Mouse (Mus musculus) lung, embryonic 16.5 days (tissue): ENCODE measurements around the gene Hmbs. TPM values are rescaled to one million over a fixed set of nuclear protein-coding genes. Genes with fewer than 3 reads are reported as not detected.
"Not testable (repeated sequence)": the region's sequence is repeated elsewhere in the genome, so short reads cannot be mapped to it uniquely, and the experiment has no call there.

Source experiments
- ATAC-seq: fragments of 200-750 bp; cut with Nextera tagmentation; 2 replicates; pipeline ENCODE4 v1.8.0; 2017; ENCODE audit warnings: low read depth, mild to moderate bottlenecking, moderate library complexity
- H3K27ac ChIP-seq: fragments of 300-500 bp; sonication (generic); 2 replicates; pipeline ENCODE4 v1.5.1; 2014; ENCODE audit warnings: mild to moderate bottlenecking, control low read depth, low read length
- H3K27me3 ChIP-seq: fragments of 300-500 bp; sonication (generic); 2 replicates; pipeline ENCODE4 v1.6.1; 2014; ENCODE audit warnings: low read depth, low read length, mixed read lengths; ENCODE audit not compliant: control insufficient read depth, insufficient read depth
- H3K36me3 ChIP-seq: fragments of 300-500 bp; sonication (generic); 2 replicates; pipeline ENCODE4 v1.6.1; 2014; ENCODE audit warnings: low read length; ENCODE audit not compliant: control insufficient read depth, insufficient read depth
- H3K4me1 ChIP-seq: fragments of 300-500 bp; sonication (generic); replicated peaks from 2 replicates; pipeline ENCODE4 v1.6.1; 2014; ENCODE audit warnings: low read length, mixed read lengths; ENCODE audit not compliant: control insufficient read depth, insufficient read depth
- H3K4me2 ChIP-seq: fragments of 300-500 bp; sonication (generic); 2 replicates; pipeline ENCODE4 v1.6.1; 2014; ENCODE audit warnings: low read depth, low read length, control low read depth
- H3K4me3 ChIP-seq: fragments of 300-500 bp; sonication (generic); 2 replicates; pipeline ENCODE4 v1.5.1; 2014; ENCODE audit warnings: mild to moderate bottlenecking, low read length, control low read depth
- H3K9ac ChIP-seq: fragments of 300-500 bp; sonication (generic); 2 replicates; pipeline ENCODE4 v1.6.1; 2014; ENCODE audit warnings: low read length, control low read depth
- H3K9me3 ChIP-seq: fragments of 300-500 bp; sonication (generic); 2 replicates; pipeline ENCODE4 v1.6.1; 2016; ENCODE audit warnings: low read length; ENCODE audit not compliant: control insufficient read depth
- WGBS: fragments of 180-500 bp; shearing (Covaris S2); extraction: QIAGEN DNeasy Blood & Tissue Kit; methylation state at CpG from one replicate; pipeline ENCODE4 v1.1.7; 2014; 5-methylcytosine and 5-hydroxymethylcytosine counted together
- polyA plus RNA-seq: library from polyadenylated mRNA; unstranded; fragments of >200 nt; fragmentation: Nextera tagmentation; extraction: Ambion mirVana; gene quantifications from 2 replicates; pipeline ENCODE4 v1.2.1, GENCODE M21; 2015

Hmbs gene
- polyA plus RNA-seq, 1 experiment from 2014 or later: 110 TPM

DNA sequence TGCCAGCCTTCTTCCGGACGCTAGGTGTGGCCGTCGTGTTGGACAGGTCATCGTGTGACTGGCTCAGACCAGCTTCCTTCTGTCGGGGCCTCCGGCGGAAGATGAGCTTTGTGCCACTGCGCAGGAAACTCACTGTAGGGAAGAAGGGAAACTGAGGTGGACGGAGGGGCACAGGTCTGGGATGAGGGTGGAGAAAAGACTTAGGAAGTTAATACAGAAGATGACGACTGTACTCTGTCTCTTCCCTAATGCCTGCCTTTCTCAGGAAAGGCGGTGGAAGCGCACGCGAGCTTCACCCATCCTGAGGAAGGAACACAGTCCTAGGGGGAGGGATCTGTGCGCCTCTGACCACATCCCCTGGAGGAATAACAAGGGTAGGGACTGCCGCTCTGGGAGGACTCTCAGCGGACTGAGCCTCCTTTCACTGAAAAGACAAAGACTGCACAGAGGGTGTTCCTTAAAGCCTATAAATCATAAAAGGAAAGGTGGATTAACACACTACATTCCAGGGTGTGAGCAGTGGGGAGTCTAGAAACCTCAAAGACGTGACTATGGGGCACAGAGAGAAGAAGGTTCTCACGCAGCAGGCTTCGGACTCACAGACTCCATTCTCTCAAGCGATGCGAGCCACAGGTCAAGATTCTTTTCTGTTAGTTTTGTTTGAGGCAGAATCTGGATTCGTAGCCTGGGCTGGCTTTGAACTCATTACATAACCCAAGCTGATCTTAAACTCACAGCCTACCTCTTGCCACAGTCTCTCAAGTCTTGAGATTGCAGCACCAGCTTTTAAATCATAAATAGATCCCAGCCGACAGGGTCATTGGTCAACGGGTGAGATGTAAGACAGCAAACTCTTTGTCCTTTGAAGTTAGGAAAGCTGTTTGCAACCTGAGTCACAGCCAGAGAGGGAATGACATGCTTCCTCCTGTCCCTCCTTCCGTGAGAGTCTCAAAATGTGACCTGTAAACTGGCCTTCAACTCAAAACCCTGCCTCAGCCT, 32.6 kb downstream of the Hmbs start:
- peak; percentile 81 for ATAC-seq
- 17% methylated on average over 27 of the region's 27 CpGs for WGBS
- peaks cover 10% of the 10 kb centered on the region; the same call in 1 of the 2 replicates for H3K36me3 ChIP-seq
- H3K4me1 ChIP-seq: no peaks in the 10 kb centered on the region
- H3K27me3 ChIP-seq: no peaks in the 10 kb centered on the region
- peak overlapping the region; percentile 27 for H3K4me2 ChIP-seq
- no peaks in the 10 kb centered on the region for H3K9me3 ChIP-seq
- peak overlapping the region; percentile 5; the same call in 1 of the 2 replicates for H3K9ac ChIP-seq
- H3K4me3 ChIP-seq: peak overlapping the region; percentile 6; the same call in 1 of the 2 replicates
- peak overlapping the region; percentile 67 for H3K27ac ChIP-seq

DNA sequence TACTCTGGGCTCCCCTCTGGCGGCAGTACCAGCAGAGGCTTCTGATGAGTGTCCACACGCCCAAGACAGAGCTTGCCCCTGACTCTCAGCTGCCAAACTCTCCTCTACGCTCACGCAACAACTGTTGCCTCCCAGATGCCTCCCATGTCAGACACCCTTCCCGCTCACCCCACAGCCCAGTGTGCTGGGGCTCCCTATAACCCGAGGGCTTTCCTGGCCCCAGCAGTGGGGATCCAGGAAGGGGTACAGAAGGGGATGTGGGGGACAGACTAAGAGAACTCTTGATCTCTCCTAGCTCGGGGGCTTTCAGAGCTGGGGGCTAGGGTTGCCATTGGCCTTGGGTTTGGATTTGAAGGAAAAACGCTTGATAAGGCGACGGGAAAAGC, 33.3 kb downstream of the Hmbs start:
- peak overlapping the region; percentile 27 for H3K4me2 ChIP-seq
- no peaks in the 10 kb centered on the region for H3K9me3 ChIP-seq
- no peak overlapping the region for H3K4me3 ChIP-seq
- peaks cover 7% of the 10 kb centered on the region; the same call in 1 of the 2 replicates for H3K36me3 ChIP-seq
- H3K9ac ChIP-seq: no peak overlapping the region; the same call in 1 of the 2 replicates
- WGBS: 36% methylated on average over 10 of the region's 10 CpGs
- no peaks in the 10 kb centered on the region for H3K4me1 ChIP-seq
- peak overlapping the region; percentile 67 for H3K27ac ChIP-seq
- no peaks in the 10 kb centered on the region for H3K27me3 ChIP-seq
- ATAC-seq: no peak

DNA sequence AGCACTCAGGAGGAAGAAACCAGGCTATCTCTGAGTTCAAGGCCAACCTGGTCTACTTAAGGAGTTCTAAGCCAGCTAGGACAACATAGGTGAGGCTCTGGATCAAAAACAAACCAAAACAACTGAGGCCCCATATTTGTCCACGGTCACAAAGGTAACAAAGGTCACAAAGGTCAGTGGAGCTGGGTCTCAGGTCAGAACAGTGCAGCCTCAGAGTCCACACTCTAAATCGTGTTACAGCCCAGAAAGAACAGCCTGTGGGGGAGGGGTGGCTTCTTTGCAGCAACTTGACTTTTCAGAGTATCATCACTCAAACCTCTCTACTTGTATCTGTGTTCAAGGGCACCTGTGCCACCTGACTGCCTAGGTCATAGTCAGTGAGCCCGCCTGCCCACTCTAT, 34.3 kb downstream of the Hmbs start:
- Histone ChIP-seq H3K27me3 (no peaks in the 10 kb centered on the region), H3K4me2 (no peak overlapping the region), H3K27ac (no peak overlapping the region), H3K9ac (no peak overlapping the region), H3K36me3 (peaks cover 7% of the 10 kb centered on the region; the same call in 1 of the 2 replicates), H3K4me3 (no peak overlapping the region), H3K4me1 (peaks cover under 1% of the 10 kb centered on the region), H3K9me3 (no peaks in the 10 kb centered on the region)
- 55% methylated on average over 3 of the region's 3 CpGs for WGBS
- no peak for ATAC-seq

DNA sequence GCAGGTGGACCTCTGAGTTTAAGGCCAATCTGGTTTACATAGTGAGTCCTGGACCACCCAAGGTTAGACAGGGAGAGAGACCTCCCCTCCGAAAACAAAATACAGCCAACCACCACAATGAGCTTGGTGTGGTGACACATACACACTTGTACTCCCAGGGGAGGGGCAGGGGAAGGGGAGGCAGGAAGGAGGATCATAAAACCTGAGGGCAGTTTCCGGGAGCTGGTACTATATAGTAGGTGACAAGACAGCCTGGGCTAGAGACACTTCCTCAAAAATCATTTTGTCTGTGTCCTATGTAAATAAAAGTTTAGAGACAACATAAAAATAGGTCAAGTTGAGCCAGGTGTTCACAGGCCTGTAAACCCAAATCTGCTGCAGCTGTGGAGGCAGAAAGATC, 36.8 kb downstream of the Hmbs start:
- Histone ChIP-seq H3K27me3 (no peaks in the 10 kb centered on the region), H3K4me1 (peaks cover 10% of the 10 kb centered on the region), H3K27ac (no peak overlapping the region), H3K9ac (no peak overlapping the region), H3K9me3 (no peaks in the 10 kb centered on the region), H3K4me2 (no peak overlapping the region), H3K36me3 (no peaks in the 10 kb centered on the region), H3K4me3 (no peak overlapping the region)
- WGBS: 85% methylated on average over 2 of the region's 2 CpGs
- no peak for ATAC-seq

DNA sequence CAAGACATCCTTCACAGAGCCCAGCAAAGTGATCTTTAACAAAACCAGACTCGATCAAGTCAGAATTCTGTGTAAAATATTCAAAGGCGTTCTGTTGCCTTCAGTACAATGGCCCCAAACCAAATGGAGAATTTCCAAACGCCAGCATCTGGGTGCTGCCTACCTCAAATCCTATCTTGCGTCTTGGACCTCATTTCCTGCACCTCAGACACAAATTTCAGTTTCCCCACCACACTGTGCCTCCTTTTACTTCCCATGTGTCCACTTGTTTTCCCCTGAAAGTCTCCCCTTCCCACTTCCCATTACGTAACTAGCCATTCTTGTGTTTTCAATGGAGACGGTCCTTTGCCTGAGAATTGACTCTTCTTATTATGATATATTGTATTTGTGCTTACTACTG, 37.5 kb downstream of the Hmbs start:
- H3K4me3 ChIP-seq: no peak overlapping the region
- WGBS: 81% methylated on average over 6 of the region's 6 CpGs
- no peak overlapping the region for H3K9ac ChIP-seq
- H3K9me3 ChIP-seq: no peaks in the 10 kb centered on the region
- H3K27ac ChIP-seq: no peak overlapping the region
- no peak overlapping the region for H3K4me2 ChIP-seq
- H3K36me3 ChIP-seq: no peaks in the 10 kb centered on the region
- no peak for ATAC-seq
- no peaks in the 10 kb centered on the region for H3K27me3 ChIP-seq
- peaks cover 10% of the 10 kb centered on the region for H3K4me1 ChIP-seq

DNA sequence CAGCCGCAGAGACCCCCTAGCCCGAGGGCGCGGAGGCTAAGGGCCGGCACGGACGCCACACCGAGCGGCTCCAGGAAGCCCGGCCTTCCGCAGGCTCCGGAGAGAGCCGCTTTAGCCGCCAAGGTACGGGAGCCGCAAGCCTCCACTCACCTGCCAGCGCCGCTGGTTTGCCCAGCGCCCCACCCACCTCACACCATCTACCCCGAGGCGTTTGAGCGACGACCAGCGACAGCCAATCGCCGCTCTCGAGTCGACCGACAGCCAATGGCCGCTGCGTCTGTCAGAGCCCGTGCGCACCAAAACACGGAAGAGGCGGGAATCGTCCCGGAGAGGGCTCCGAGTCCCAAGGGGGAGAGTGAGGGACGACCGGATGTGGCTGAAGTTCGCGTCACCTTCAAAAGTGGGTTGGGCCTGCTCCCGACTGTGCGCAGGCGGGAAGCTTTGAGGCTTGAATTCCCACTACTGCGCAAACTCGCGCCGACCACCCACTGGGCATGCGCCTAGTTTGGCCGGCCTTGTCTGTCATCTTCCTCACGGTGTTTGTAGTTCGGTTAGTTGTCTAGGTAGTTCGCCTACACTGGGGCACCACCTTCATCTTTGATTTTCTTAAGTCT, 38.5 kb downstream of the Hmbs start, which contains the start of gene Hinfp:
TSS of gene Hinfp (minus strand) at position 206 of the 614 bp plus-strand sequence.
- Histone ChIP-seq H3K27me3 (no peaks in the 10 kb centered on the region), H3K9ac (peak within 1 kb of the TSS; percentile 96), H3K36me3 (peaks cover 6% of the 10 kb centered on the region), H3K27ac (peak within 1 kb of the TSS; percentile 78), H3K4me3 (peak within 1 kb of the TSS; percentile 92), H3K4me1 (peaks cover 10% of the 10 kb centered on the region), H3K9me3 (no peaks in the 10 kb centered on the region), H3K4me2 (peak within 1 kb of the TSS; percentile 75)
- WGBS: under 1% methylated on average over 54 of the region's 54 CpGs
- ATAC-seq: peak; percentile 100

DNA sequence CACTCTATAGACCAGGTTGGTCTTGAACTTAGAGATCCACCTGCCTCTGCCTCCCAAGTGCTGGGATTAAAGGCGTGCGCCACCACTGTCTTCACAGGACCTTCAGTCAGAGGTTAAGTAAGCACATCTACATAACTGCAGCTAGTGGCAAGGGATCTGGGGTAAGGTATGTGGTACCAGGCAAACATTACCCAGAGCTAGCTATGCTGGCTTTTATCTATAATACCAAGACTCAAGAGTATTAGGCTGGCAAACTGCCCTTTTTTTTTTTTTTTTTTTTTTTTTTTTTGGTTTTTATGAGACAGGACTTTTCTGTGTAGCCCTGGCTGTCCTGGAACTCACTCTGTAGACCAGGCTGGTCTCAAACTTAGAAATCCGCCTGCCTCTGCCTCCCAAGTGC, 44.0 kb downstream of the Hmbs start:
- H3K27me3 ChIP-seq, H3K9ac ChIP-seq, H3K4me2 ChIP-seq, H3K9me3 ChIP-seq, ATAC-seq, H3K27ac ChIP-seq, H3K4me3 ChIP-seq: not testable (repeated sequence)
- WGBS: 94% methylated on average over 3 of the region's 3 CpGs
- Histone ChIP-seq H3K36me3 (peaks cover 45% of the 10 kb centered on the region), H3K4me1 (peaks cover 10% of the 10 kb centered on the region)

DNA sequence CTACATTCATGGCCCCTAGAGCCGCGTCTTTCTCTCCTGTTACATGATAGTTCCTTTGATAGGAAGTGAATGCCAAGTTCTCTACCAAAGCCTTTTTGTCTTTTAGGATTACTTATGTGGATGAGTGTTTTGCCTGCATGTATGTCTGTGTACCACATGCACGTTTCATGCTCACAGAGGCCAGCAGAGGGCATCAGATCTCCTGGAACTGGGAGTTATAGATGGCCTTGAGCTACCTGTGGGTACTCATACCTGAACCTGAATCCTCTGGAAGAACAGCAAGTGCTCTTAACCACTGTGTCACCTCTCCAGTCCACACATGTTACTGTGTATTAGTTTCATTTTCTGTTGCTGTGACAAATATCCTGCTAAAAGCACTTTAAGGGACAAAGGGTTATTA, 51.5 kb downstream of the Hmbs start:
- Histone ChIP-seq H3K4me3 (no peak overlapping the region), H3K9ac (no peak overlapping the region), H3K9me3 (no peaks in the 10 kb centered on the region), H3K36me3 (peaks cover 29% of the 10 kb centered on the region), H3K4me2 (no peak overlapping the region), H3K27me3 (peaks cover 12% of the 10 kb centered on the region), H3K4me1 (peaks cover 15% of the 10 kb centered on the region), H3K27ac (no peak overlapping the region)
- 0 out of 2 replicates have a peak, but pooled peaks have one; percentile 21 for ATAC-seq
- WGBS: 70% methylated on average over 3 of the region's 3 CpGs

DNA sequence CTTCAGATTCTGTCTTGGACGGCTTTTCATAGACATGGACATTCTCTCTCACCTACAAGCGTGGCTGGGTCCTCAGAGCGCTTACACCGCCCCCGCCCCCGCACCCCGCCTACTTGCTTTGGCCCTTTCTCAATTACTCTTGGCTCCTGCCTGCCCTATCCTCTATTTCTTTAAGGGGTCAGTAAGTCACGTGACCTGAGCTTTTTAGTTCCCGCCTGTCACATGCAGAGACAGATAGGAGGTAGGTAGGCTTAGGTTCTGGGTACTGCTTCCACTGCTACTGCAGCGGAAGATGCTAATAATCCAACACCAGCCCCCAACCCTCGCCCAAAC, 55.1 kb downstream of the Hmbs start:
- no peak overlapping the region for H3K27ac ChIP-seq
- ATAC-seq: no peak; the same call in 1 of the 2 replicates
- H3K4me2 ChIP-seq: no peak overlapping the region; the same call in 1 of the 2 replicates
- peaks cover 19% of the 10 kb centered on the region for H3K4me1 ChIP-seq
- WGBS: 12% methylated on average over 11 of the region's 11 CpGs
- no peak overlapping the region for H3K4me3 ChIP-seq
- H3K9ac ChIP-seq: no peak overlapping the region
- no peaks in the 10 kb centered on the region for H3K9me3 ChIP-seq
- peaks cover 18% of the 10 kb centered on the region for H3K27me3 ChIP-seq
- peaks cover 12% of the 10 kb centered on the region; the same call in 1 of the 2 replicates for H3K36me3 ChIP-seq
